Mouse (Mus musculus): Measurements from ENCODE around the gene Atp6v0d1. TPM values are rescaled to one million over a fixed set of nuclear protein-coding genes. Genes with fewer than 3 reads are reported as not detected.

Atp6v0d1 gene
- total RNA-seq, 2 experiments from 2014 or later: 317 to 340 TPM

DNA sequence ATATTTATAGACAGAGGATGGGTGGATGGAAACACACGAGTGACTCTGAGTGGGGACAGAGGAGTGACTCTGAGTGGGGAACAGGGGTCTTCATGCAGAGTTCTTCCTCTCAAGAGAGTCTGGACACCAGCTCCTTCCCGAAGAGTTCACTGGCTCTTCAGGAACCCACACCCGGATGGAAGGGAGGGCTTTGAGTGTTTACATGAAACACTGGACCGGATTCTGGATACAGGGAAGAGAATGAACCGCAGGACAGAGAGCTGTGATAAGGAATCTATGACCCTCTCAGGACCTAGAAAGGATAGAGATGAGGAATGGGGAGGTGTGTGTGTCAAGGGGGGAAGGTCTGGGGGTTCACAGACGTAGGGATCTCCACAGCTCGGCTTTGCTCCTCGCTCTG lies 48.5 kb downstream of the Atp6v0d1 start:
- DNase-seq (ENCODE audit: low spot score in 2 of 2): no peak
- intact Hi-C loops (cut with DNase I): no loop called here

GRCm38 (mm10) chr8:105516018-105516645 lies 49.7 kb downstream of the Atp6v0d1 start:
- intact Hi-C loops (cut with DNase I): loop anchor here (1.0 kb wide), 1 partner anchor 38 kb away; no protein-coding TSS in a partner anchor
- DNase-seq (ENCODE audit: low spot score in 2 of 2): peak; percentile 76 to 77

- DNase-seq (ENCODE audit: low spot score in 2 of 2): no peak
- intact Hi-C loops (cut with DNase I): no loop called here
These were observed 51.2 kb downstream of the Atp6v0d1 start for GRCm38 (mm10) chr8:105514656-105515055.

- DNase-seq (ENCODE audit: low spot score in 2 of 2): no peak
- intact Hi-C loops (cut with DNase I): no loop called here
These were observed 51.7 kb downstream of the Atp6v0d1 start for GRCm38 (mm10) chr8:105514194-105514593.

DNA sequence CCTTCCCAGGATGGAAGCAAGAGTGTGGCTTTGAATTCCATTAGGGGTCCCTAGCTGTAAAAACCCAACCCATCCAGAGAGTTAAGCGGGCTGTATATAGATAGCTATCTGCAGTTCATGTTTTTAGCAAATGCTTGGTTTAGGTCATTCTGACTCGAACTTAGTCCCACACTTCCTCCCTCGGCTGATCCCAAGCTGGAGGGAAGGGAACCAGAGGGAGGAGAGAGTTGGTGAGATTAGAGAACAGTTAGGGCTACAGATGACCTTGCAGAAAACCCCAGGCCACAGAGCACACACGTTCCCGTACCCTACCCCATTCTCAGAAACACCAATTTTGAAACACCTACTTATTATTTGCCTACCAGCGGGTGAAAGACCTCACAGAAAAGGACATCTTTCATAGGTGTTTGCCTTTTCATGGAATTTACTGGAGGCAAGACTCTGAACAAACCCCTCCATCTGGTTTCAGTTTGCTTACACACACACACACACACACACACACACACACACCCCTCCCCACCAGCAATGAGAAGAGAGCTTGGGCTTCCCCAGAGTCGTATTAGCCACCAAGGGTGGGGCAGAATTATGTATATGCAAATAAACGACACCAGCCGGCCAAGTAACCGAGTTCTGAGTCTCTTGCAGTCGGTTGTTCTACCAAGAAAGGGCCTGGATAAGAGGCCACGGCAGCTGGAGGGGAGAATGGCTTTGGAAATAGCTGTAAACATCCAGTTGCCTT lies 55.7 kb downstream of the Atp6v0d1 start:
- intact Hi-C loops (cut with DNase I): no loop called here
- no peak for DNase-seq (ENCODE audit: low spot score in 2 of 2)

DNA sequence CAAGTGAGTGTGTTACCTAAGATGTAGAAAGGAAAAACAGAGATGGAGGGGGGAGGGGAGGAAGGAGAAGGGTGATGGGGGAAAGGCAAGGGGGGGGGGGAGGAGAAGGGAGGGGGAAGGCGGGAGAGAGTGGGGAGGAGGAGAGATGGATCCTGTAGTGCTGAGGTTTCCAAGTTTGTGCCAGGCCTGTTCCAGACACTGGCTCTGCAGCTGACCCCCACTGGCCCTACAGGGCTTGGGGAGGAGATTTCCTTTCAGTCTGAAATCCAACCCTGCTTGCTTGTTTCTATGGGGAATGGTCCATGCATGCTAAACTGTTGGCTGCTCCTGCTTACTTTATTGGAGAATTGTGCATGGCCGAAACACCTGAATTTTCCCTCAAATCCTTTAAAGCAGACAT lies 57.1 kb downstream of the Atp6v0d1 start:
- intact Hi-C loops (cut with DNase I): no loop called here

DNA sequence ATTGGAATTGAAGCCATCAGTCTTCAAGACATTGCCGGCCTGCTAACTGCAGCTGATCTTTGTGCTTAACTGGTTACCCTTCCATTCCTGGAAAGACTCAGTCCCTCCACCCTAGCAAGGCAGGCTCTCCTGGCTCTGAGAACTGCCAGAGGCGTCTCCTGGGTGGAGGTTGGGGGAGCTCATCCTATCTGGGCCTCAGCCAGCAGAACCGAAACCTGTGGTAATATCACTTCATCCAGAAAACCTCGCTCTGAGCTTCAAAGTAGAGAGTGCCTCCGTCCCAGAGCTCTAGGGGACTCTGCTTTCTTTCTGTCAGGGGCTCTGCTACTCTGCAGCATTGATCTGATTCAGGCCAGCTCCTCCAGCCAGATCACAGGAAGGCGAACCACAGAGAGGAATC lies 58.9 kb downstream of the Atp6v0d1 start:
- no peak for DNase-seq (ENCODE audit: low spot score in 2 of 2)
- intact Hi-C loops (cut with DNase I): no loop called here

More for the DNA sequence above, 57.1 kb downstream of the Atp6v0d1 start:
- no peak for DNase-seq (ENCODE audit: low spot score in 2 of 2)

GRCm38 (mm10) chr8:105504617-105505016 lies 61.2 kb downstream of the Atp6v0d1 start:
- DNase-seq (ENCODE audit: low spot score in 2 of 2): no peak
- intact Hi-C loops (cut with DNase I): no loop called here

DNA sequence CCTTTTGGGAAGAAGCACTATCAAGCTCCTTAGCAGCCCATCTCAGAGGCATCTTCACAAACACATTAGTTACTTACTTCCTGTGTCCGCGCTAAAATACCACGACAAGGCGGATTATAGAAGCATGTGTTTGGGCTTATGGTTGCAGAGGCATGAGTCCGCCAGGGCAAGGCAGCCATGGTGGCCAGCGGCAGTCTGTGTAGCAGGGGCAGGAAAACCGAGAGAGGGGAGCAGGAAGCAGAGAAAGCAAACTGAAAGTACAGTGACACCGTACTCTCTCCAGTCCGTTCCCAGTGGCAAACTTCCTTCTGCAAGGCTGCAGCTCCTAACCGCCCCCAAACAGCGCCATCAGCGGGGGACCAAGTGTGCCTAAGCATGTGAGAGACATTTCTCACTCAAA lies 66.1 kb downstream of the Atp6v0d1 start:
- intact Hi-C loops (cut with DNase I): no loop called here
- no peak for DNase-seq (ENCODE audit: low spot score in 2 of 2)

DNA sequence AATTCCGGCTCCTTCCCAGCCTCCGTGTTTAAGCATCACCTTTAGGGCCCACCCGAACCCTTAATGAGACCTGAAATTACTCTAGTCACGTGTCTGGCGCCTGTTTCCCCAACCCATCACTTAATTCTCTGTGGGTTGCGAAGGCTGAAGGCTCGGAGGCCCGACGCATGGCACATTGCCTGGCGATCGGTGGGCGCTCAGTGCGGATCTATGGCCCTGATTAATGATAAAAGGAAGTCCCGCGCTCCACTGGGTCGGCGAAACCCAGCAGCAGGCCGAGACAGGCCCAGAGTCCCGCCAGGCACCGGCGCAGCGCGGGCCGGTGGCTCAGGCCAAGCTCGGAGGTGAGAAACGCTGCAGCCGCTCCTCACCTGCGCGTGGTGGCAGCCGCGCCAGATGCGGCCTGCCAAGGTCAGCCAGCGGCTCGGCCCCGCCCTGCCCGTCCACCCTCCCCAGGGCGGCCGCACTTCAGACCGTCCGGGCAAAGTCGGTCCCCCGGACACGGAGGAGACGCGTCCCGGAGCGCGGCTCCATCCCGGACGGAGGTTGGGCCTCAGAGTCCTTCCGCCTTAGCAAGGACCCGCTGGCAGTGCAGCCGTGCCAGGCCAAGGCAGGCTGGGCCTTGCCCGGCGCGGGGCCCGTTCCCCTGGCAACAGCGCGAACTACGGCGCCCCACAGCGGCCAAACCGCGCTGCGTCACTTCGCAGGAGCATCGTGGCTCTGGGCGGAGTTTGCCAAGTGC lies 69.2 kb downstream of the Atp6v0d1 start, which contains the start of gene Zdhhc1:
Gene Zdhhc1, minus strand, starts transcription at position 464 of the 742 bp plus-strand sequence.
- intact Hi-C loops (cut with DNase I): no loop called here

GRCm38 (mm10) chr8:105495350-105496302 lies 70.2 kb downstream of the Atp6v0d1 start:
- DNase-seq (ENCODE audit: low spot score in 2 of 2): peak in 1 of 2 experiments; percentile 22
- intact Hi-C loops (cut with DNase I): no loop called here

More for the DNA sequence above, 69.2 kb downstream of the Atp6v0d1 start, which contains the start of gene Zdhhc1:
- peak; percentile 89 to 92 for DNase-seq (ENCODE audit: low spot score in 2 of 2)

GRCm38 (mm10) chr8:105494566-105494965 lies 71.3 kb downstream of the Atp6v0d1 start:
- intact Hi-C loops (cut with DNase I): no loop called here
- no peak for DNase-seq (ENCODE audit: low spot score in 2 of 2)

GRCm38 (mm10) chr8:105493495-105493894 lies 72.4 kb downstream of the Atp6v0d1 start:
- intact Hi-C loops (cut with DNase I): no loop called here
- DNase-seq (ENCODE audit: low spot score in 2 of 2): no peak

- intact Hi-C loops (cut with DNase I): no loop called here
- no peak for DNase-seq (ENCODE audit: low spot score in 2 of 2)
These were observed 76.6 kb downstream of the Atp6v0d1 start for GRCm38 (mm10) chr8:105489281-105489680.

GRCm38 (mm10) chr8:105488082-105488481 lies 77.8 kb downstream of the Atp6v0d1 start:
- intact Hi-C loops (cut with DNase I): no loop called here
- DNase-seq (ENCODE audit: low spot score in 2 of 2): no peak

- no peak for DNase-seq (ENCODE audit: low spot score in 2 of 2)
- intact Hi-C loops (cut with DNase I): no loop called here
These were observed 81.5 kb downstream of the Atp6v0d1 start for GRCm38 (mm10) chr8:105484392-105484791.

DNA sequence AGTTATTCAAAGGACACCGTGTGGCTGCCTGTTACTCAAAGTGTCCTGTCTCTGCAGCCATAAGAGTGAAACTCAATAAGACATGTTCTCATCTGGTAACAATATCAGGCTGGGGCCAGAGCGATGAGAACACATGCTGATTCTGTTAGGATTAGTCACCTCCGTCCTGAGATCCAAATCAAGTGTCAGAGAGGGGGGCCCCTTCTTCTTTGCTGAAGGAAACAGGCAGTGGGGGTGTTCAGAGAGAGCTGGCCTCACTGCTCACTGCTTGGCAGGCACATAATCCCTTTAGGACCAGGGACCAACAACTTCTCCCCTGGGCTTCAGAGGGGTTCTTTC lies 81.8 kb downstream of the Atp6v0d1 start:
- intact Hi-C loops (cut with DNase I): no loop called here
- DNase-seq (ENCODE audit: low spot score in 2 of 2): no peak

- intact Hi-C loops (cut with DNase I): no loop called here
- no peak for DNase-seq (ENCODE audit: low spot score in 2 of 2)
These were observed 82.4 kb downstream of the Atp6v0d1 start for GRCm38 (mm10) chr8:105483212-105484029.

DNA sequence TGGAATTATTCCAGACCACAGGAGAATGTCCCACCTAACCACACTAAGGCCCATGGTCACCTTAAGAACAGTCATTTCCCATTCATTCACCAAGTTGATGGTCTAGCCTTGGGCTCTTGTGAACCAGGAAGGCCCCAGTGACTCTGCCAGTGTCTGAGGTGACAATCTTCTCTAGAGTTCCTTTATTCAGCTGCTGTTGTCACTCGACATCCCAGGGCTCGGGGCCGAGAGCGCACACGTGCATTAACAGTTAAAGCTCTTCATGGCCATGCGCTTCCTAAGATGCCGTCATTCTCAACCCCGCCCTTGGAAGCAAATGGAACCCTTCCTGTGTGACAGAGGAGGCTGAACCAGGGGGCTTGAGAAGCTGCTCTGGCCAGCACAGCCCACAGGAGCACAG lies 83.7 kb downstream of the Atp6v0d1 start:
- intact Hi-C loops (cut with DNase I): no loop called here
- DNase-seq (ENCODE audit: low spot score in 2 of 2): no peak
